ENCODE assay signal across 29 mouse cellular contexts in the genomic region with DNA sequence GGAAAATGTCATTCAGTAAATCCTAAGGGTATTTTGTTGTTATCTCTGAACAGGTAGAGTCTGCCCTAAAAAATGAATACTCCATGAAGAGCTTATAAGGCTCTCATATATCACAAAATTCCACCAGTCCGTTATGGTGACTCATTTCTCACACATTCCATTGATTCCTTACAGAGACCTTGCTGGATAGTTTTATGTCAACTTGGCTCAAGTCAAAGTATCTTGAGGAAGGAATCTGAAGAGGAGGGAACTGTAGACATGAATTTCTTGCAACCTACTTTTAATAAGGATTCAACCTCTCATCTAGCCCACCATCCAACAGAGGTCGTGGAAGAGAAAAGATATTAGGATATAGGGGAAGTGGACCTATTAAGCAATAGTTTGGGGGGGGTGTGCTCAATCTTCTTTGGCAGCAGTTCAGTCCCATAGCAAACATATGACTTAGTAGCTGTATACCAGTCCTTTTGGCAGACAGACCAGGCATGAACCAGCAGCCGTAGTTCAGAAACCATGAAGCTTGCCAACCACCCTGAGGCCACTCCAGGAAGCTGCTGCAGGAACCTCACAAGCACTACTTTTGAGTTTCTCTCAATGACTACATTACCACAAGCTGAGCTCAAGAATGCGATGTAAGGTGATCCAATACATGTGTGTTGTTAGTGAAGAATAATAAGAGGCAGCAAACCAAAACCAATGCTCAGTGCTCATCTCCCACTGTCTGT. TPM values are rescaled to one million over a fixed set of nuclear protein-coding genes. Genes with fewer than 3 reads are reported as not detected.
DNase-seq lines count a peak whose midpoint lies in the region; ATAC-seq and TF ChIP-seq lines count a peak whose summit lies in the region.
"Had no signal": no experiment of that assay in that cellular context is flagged by ENCODE, and none has a peak within 500 bp of the region (broad histone marks: within the 10 kb centered on the region; RNA-seq: fewer than 3 reads in every experiment).

No protein-coding gene starts in this region.

- H3K9ac ChIP-seq in liver, embryonic 11.5 days (ENCODE audit: low read depth, low read length): no peak overlapping the region
- H3K9ac ChIP-seq: forebrain, embryonic 12.5 days; forebrain, embryonic 15.5 days; hindbrain, embryonic 12.5 days; hindbrain, embryonic 15.5 days had no signal

- no peaks in the 10 kb centered on the region for H3K36me3 ChIP-seq in myocyte (ENCODE audit: control insufficient read depth, insufficient read depth)
- no peaks in the 10 kb centered on the region for H3K36me3 ChIP-seq in liver, embryonic 11.5 days (ENCODE audit: control insufficient read depth, insufficient read depth, low read length)
- H3K36me3 ChIP-seq: forebrain, embryonic 12.5 days; forebrain, embryonic 15.5 days; heart, embryonic 10.5 days; hindbrain, embryonic 12.5 days; hindbrain, embryonic 15.5 days had no signal

- no peak for TF ChIP-seq POLR2A in myocyte (IDR thresholded peaks at IDR 0.05; ENCODE audit: insufficient read length, low read depth)

- ATAC-seq in liver, embryonic 11.5 days (replicated peaks; ENCODE audit: low FRiP score): no peak
- ATAC-seq: CD4-positive, CD25-positive, alpha-beta regulatory T cell, adult 4 months; forebrain, embryonic 15.5 days; intestine, postnatal 0 days had no signal

- H3K27me3 ChIP-seq in myocyte (ENCODE audit: control insufficient read depth, insufficient read depth, insufficient read length): no peaks in the 10 kb centered on the region
- H3K27me3 ChIP-seq in liver, embryonic 11.5 days (replicated peaks; ENCODE audit: control insufficient read depth, insufficient read depth, low read length): no peaks in the 10 kb centered on the region
- H3K27me3 ChIP-seq: forebrain, embryonic 12.5 days; forebrain, embryonic 15.5 days; hindbrain, embryonic 12.5 days; hindbrain, embryonic 15.5 days had no signal

- no peak overlapping the region for H3K27ac ChIP-seq in liver, embryonic 11.5 days (ENCODE audit: low read depth, low read length)
- H3K27ac ChIP-seq: forebrain, embryonic 12.5 days; forebrain, embryonic 15.5 days; heart, adult 2 months; heart, embryonic 10.5 days; hindbrain, embryonic 12.5 days; hindbrain, embryonic 15.5 days had no signal

- H3K79me2 ChIP-seq in myocyte (ENCODE audit: control insufficient read depth, insufficient read depth): no peaks in the 10 kb centered on the region

- no peak overlapping the region for H3K4me3 ChIP-seq in myocyte
- no peak overlapping the region for H3K4me3 ChIP-seq in liver, embryonic 11.5 days (ENCODE audit: low read depth, low read length)
- H3K4me3 ChIP-seq: forebrain, embryonic 12.5 days; forebrain, embryonic 15.5 days; heart, adult 2 months; heart, embryonic 10.5 days; hindbrain, embryonic 12.5 days; hindbrain, embryonic 15.5 days had no signal

- peak overlapping the region; percentile 32 for H3K4me2 ChIP-seq in myocyte (ENCODE audit: low read depth)
- no peak overlapping the region for H3K4me2 ChIP-seq in liver, embryonic 11.5 days
- H3K4me2 ChIP-seq: forebrain, embryonic 12.5 days; forebrain, embryonic 15.5 days; hindbrain, embryonic 12.5 days; hindbrain, embryonic 15.5 days had no signal

- H3ac ChIP-seq in myocyte (ENCODE audit: control insufficient read depth, insufficient read length): no peak overlapping the region

- H3K9me3 ChIP-seq in liver, embryonic 11.5 days (ENCODE audit: control insufficient read depth, low read length): no peaks in the 10 kb centered on the region
- H3K9me3 ChIP-seq: forebrain, embryonic 12.5 days; forebrain, embryonic 15.5 days; heart, embryonic 10.5 days; hindbrain, embryonic 12.5 days; hindbrain, embryonic 15.5 days had no signal

- 76% methylated on average over 4 of the region's 4 CpGs for WGBS in liver, embryonic 11.5 days

- DNase-seq in 3T3-L1 (ENCODE audit: low read depth, low spot score) (peak; percentile 90), adipocyte (ENCODE audit: low spot score) (peak; percentile 8)
- peak; percentile 62 for DNase-seq in Muller cell, postnatal 12 days (ENCODE audit: inconsistent ontology term)
- DNase-seq in liver, embryonic 11.5 days (ENCODE audit: low spot score): no peak
- DNase-seq in urinary bladder, adult 18-20 months (ENCODE audit: low spot score in 2 of 2): no peak
- DNase-seq in spleen, postnatal 14 days (ENCODE audit: low spot score in 2 of 2): no peak
- DNase-seq: adrenal gland, adult 8-10 months; adrenal gland, postnatal 25 days; B cell, adult 2 months; cerebellum, adult 18-20 months; cerebellum, adult 9-10 months; cerebellum, postnatal 14 days; gastrocnemius, postnatal 10 days; gastrocnemius, postnatal 36 days; heart, adult 2 months had no signal

- H3K4me1 ChIP-seq in liver, embryonic 11.5 days (replicated peaks; ENCODE audit: control insufficient read depth, insufficient read depth, low read length): no peaks in the 10 kb centered on the region
- H3K4me1 ChIP-seq: forebrain, embryonic 12.5 days; forebrain, embryonic 15.5 days; heart, embryonic 10.5 days; hindbrain, embryonic 12.5 days; hindbrain, embryonic 15.5 days had no signal

TF ChIP-seq in myocyte, 11 proteins besides CTCF, POLR2A, EP300 and RAD21:
- TF ChIP-seq USF1 (IDR thresholded peaks at IDR 0.05; ENCODE audit: low read depth) (no peak), MAX (IDR thresholded peaks at IDR 0.05; ENCODE audit: low read depth) (no peak), TCF3 (IDR thresholded peaks at IDR 0.05; ENCODE audit: insufficient read length, low read depth) (no peak), REST (IDR thresholded peaks at IDR 0.05; ENCODE audit: insufficient read depth, insufficient read length) (no peak), MYOD1 (IDR thresholded peaks at IDR 0.05; ENCODE audit: control insufficient read depth in 1 of 3, insufficient read length in 2 of 3, low read depth in 2 of 3) (no peak), TCF12 (IDR thresholded peaks at IDR 0.05; ENCODE audit: insufficient read depth, poor library complexity, severe bottlenecking) (no peak), E2F4 (IDR thresholded peaks at IDR 0.05; ENCODE audit: insufficient read depth) (no peak), POLR2AphosphoS2 (IDR thresholded peaks at IDR 0.05; ENCODE audit: insufficient read length, low read depth) (no peak), MYOG (IDR thresholded peaks at IDR 0.05; ENCODE audit: control insufficient read depth in 1 of 3, insufficient read depth in 1 of 3, insufficient read length in 2 of 3, low read depth in 2 of 3) (no peak), CEBPB (IDR thresholded peaks at IDR 0.05; ENCODE audit: insufficient read depth, poor library complexity, severe bottlenecking) (no peak), SRF (IDR thresholded peaks at IDR 0.05; ENCODE audit: control insufficient read depth, insufficient read length, low read depth) (no peak)

RNA-seq across cellular contexts. Expression of a gene that starts 5.9 kb away (rescaled TPM):
- polyA plus RNA-seq in myocyte (2012; fragmentation: generic; extraction: Trizol): not detected
- 0.52 TPM in 1 of 2 replicates, not detected in the other for polyA plus RNA-seq in liver, embryonic 11.5 days (2014; fragmentation: Nextera tagmentation; extraction: Ambion mirVana)
- polyA plus RNA-seq: brain, embryonic 14.5 days; CD4-positive, CD25-positive, alpha-beta regulatory T cell, adult 4 months; embryonic facial prominence, embryonic 11.5 days; embryonic facial prominence, embryonic 14.5 days; forebrain, embryonic 12.5 days; forebrain, embryonic 15.5 days; heart, adult 2 months; heart, embryonic 10.5 days; heart, embryonic 14.5 days; heart, postnatal 0 days; hindbrain, embryonic 12.5 days; hindbrain, embryonic 15.5 days; intestine, embryonic 14.5 days; intestine, postnatal 0 days had no signal

Comparison
In these comparisons a context has a peak if more than half of its experiments do, and no peak if none do; other contexts are left out.
1. DNase-seq: peak in 3T3-L1 (single experiment), Muller cell, postnatal 12 days (single experiment) and adipocyte (single experiment); none in liver, embryonic 11.5 days (single experiment), urinary bladder, adult 18-20 months (0 of 2) and spleen, postnatal 14 days (0 of 2).